Mouse (Mus musculus) adrenal gland, postnatal 14 days (tissue): ENCODE measurements around the gene C1s1. TPM values are rescaled to one million over a fixed set of nuclear protein-coding genes. Genes with fewer than 3 reads are reported as not detected.
"Not testable (repeated sequence)": the region's sequence is repeated elsewhere in the genome, so short reads cannot be mapped to it uniquely, and the experiment has no call there.

Experiments
- DNase-seq: peaks from one replicate; pipeline ENCODE4 v3.0.0; 2021; ENCODE audit warnings: mixed read lengths
- total RNA-seq: library from RNA; stranded (reverse); gene quantifications from 2 replicates; pipeline ENCODE4 v1.2.3, GENCODE M21; 2021

The C1s1 gene
- total RNA-seq, 1 experiment from 2014 or later: 66.5 TPM

GRCm38 (mm10) chr6:124512355-124512836, 29.8 kb downstream of the C1s1 start, which contains the start of gene C1ra:
Gene C1ra, plus strand, starts transcription at chr6:124512405.
- DNase-seq: peak; percentile 78

- no peak for DNase-seq
Measured at GRCm38 (mm10) chr6:124511936-124512335, 30.2 kb downstream of the C1s1 start.

GRCm38 (mm10) chr6:124509192-124509591, 33.0 kb downstream of the C1s1 start:
- not testable (repeated sequence) for DNase-seq

GRCm38 (mm10) chr6:124508292-124508691, 33.9 kb downstream of the C1s1 start:
- DNase-seq: no peak

- DNase-seq: no peak
Measured at GRCm38 (mm10) chr6:124506991-124507390, 35.2 kb downstream of the C1s1 start.

- DNase-seq: no peak
Measured at GRCm38 (mm10) chr6:124505028-124505427, 37.1 kb downstream of the C1s1 start.

GRCm38 (mm10) chr6:124502021-124502420, 40.1 kb downstream of the C1s1 start:
- peak; percentile 67 for DNase-seq

GRCm38 (mm10) chr6:124501473-124501872, 40.7 kb downstream of the C1s1 start:
- DNase-seq: no peak

GRCm38 (mm10) chr6:124499914-124500566, 42.1 kb downstream of the C1s1 start:
- DNase-seq: no peak

- no peak for DNase-seq
Measured at GRCm38 (mm10) chr6:124496054-124496453, 46.1 kb downstream of the C1s1 start.

GRCm38 (mm10) chr6:124493886-124494285, 48.3 kb downstream of the C1s1 start:
- peak; percentile 58 for DNase-seq

- peak; percentile 89 for DNase-seq
Measured at GRCm38 (mm10) chr6:124492842-124493561, 49.2 kb downstream of the C1s1 start, which contains the start of gene C1rl. Gene C1rl, plus strand, starts transcription at chr6:124493113.

- no peak for DNase-seq
Measured at GRCm38 (mm10) chr6:124491427-124491826, 50.7 kb downstream of the C1s1 start.

GRCm38 (mm10) chr6:124488952-124489351, 53.2 kb downstream of the C1s1 start:
- no peak for DNase-seq

- no peak for DNase-seq
Measured at GRCm38 (mm10) chr6:124487509-124487908, 54.6 kb downstream of the C1s1 start.

GRCm38 (mm10) chr6:124485414-124486144, 56.6 kb downstream of the C1s1 start:
- DNase-seq: no peak

- DNase-seq: peak; percentile 45
Measured at GRCm38 (mm10) chr6:124484851-124485250, 57.3 kb downstream of the C1s1 start.

- not testable (repeated sequence) for DNase-seq
Measured at GRCm38 (mm10) chr6:124483831-124484230, 58.3 kb downstream of the C1s1 start.

GRCm38 (mm10) chr6:124481571-124481970, 60.6 kb downstream of the C1s1 start:
- DNase-seq: peak; percentile 79
